Mouse (Mus musculus): Measurements from ENCODE around the gene Eif5a.
"Not testable (repeated sequence)": the region's sequence is repeated elsewhere in the genome, so short reads cannot be mapped to it uniquely, and the experiment has no call there.

Gene Eif5a

DNA sequence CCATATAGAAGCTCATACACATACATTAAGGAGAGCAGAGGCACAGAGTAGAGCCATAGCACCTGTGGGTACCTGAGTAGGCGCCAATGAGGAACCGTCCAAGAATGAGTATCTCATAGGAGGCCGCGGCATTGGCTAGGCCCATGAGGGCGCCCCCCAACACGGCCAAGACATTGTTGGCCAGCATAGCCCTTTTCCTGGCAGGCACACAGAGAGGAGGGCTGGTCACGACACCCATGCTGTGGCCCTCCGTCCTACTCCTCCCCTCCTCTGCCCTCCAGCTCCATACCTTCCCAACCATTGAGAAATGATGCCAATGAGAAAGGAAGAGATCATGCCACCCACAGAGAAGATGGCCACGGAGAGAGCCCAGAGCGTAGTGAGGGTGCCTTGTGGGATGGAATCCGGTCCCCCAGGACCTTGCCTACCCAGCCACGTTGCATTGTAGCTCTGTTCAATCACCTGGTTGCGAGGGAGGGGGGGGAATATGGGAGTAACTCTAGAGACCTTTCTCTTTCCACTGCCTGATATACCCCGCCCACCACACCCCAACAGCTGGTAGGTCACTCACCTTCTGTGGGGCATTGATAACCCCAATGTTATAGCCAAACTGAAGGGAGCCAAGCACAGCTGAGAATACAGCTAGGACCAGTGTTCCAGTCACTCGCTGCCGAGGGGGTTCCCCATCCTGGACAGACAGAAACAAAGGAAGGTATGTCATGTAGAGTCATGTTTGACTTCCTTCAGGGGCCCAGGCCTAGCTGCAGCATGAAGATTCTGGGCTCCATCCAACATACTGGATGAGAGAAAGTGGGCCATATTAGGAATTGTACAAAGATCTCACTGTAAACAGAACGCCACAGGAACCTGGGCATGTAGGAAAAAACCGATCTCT is 24.5 kb upstream of the Eif5a start:
- DNase-seq (ENCODE audit: low spot score) = no peak

DNA sequence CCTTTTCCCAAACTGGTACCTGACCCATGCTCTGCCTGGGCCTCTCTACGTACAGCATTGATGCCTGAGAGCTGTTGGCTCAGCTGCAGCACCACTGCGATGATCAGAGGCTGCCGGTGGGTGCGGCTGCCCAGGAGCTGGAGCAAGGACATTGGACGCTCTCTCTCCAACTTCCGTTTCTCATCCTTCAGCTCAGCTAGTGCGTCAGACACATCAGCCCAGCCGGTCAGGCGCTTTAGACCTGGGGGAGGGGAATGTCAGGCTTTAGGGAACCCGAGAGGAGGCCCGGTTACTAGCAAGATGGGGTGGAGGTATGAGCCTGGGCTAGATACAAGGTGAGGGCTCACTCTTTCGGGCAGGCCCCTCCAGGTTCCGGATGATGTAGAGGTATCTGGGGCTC is 23.5 kb upstream of the Eif5a start:
- no peak for DNase-seq (ENCODE audit: low spot score)

DNA sequence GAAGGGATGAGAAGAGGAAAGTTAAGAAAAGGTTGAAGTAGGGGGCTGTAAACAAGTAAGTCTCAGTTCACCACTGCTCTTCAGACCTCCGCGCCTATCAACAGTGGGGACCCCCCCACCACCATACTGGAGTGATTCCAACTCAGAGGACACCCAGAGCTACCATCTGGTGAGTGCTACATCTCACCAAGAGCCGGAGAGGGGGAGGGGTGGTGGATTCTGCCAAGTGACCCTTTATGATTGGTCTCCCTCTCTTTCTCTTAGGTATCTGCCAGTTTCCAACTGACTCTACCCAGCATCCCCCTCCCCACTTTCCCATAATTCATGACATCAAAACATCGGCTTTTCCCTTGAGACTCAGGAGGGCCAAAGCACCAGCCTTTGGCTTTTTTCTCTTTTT is 19.2 kb upstream of the Eif5a start:
- DNase-seq (ENCODE audit: low spot score) = no peak

DNA sequence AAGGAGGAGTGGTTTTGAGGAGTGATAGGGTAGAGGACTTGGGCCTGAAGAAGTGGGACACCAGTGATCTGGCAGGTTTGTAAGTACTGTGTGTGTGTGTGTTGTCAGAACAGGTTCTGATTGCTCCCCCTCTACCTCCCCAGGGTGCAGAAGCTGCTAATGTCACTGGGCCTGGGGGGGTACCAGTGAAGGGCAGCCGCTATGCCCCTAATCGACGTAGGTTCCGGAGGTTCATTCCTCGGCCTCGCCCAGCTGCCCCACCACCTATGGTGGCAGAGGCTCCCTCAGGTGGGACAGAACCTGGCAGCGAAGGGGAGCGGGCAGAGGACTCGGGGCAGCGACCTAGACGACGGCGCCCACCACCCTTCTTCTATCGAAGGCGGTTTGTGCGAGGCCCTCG is 18.0 kb upstream of the Eif5a start:
- DNase-seq (ENCODE audit: low spot score) = no peak

DNA sequence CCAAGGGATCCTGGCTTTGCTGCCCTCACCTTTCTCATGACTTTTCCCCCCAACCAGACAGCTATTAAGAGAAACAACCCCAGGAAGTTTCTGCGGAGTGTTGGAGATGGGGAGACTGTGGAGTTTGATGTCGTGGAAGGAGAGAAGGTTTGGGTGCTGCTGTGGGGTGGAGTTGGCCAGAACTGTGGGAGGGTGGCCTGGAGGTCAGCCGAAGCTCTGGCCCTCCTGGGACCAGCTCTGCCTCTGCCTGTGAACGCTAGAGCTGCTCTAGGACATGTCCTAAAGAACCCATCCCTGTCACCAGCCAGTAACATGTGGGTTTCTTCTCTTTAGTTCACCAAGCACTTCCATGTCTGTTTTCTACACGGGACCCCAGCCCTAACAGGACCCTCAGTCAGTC is 17.4 kb upstream of the Eif5a start:
- DNase-seq (ENCODE audit: low spot score) = peak; percentile 67

DNA sequence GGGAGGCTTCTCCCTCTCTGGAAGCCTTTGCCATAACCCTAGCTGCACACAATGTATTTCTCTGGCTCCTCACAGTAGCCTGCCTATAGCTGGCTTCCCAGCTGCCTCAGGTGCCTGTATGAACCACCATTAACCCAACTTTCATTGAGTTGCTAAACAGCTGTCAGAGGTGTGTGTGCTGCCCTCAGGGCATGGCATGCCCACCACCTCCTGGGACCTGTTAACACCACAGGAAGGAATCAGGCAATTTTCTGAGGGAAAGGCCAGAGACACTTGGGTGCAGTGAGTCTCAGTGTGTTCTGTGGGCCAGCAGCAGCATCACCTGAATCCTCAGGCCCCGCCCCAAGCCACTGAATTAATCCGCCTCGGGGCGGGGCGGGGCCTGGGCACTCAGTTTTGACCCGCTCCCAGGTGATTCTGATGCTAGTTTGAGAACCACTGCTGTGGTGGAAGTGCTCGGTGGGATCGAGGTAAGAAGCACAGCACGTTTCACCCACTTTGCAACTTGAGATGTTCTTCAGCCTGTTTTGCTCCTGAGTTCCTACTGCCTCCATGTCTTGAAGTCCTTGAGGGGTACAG is 16.7 kb upstream of the Eif5a start:
- DNase-seq (ENCODE audit: low spot score) = peak; percentile 39

DNA sequence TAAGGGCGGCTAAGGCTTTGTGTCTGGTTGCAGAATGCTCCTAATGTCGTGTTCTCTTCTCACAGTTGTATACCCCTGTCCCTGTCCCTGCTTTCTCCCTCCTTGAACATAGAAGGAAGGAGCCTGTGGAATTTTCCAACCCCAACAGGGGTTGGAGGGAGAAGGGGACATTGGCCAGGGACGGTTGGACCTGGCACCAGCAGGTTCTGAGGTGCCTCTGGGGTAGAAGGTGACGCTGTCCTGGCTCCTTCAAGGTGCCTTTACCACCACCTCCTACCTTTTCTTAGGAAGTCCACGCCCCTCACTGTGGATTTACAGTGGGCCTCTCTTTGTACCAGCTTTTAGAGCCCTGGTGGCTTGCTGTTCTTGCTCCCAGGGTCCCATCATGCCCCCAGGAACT is 16.1 kb upstream of the Eif5a start:
- DNase-seq (ENCODE audit: low spot score) = no peak

DNA sequence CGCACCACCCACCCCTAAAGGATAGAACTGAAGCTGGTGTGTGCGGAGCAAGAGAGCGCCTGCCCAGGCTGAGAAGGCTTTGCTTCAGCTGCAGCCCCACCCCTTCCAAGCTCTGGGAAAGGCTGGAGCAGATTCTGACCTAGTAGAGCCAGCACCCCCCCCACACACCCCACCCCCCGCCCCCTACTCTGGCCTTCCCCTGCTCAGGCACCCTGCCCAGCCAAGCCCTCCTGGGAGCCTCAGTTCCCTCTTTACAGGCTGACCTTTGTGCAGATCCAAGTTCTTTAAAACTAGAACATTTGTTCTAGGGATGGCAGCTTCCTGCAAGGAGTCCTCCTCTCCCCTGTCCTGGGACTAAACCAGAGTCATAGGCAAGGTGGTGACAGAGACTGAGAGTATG is 15.6 kb upstream of the Eif5a start:
- peak; percentile 92 for DNase-seq (ENCODE audit: low spot score)

DNA sequence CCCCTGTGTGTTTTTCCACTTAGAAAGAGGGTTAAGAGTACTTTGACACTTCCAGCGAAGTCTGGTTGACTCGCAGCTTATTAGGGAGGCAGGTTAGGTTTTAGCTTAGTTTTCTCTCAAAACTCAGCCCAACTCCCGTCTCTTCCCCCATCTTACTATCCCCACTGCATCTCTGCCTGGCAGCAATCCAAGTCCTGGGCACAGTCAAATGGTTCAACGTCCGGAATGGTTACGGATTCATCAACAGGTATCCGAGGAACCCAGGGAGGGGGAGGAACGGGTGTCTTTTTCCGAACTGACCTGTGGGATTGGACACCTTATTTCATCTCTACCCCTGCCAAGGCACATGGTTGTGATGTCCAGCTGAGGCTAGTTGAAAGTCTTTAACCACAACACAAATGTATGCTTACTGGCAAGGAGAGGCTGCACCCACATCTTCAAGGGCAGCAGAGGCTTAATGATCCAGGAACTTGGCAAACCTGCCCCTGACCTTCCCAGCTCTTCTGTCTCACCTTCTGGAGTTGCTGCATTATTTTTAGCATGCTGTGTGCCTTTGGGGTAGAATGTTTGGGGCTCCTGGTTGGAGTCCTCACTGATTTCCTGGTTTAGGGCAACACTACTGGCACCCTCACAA is 15.1 kb upstream of the Eif5a start:
- DNase-seq (ENCODE audit: low spot score) = peak; percentile 36

DNA sequence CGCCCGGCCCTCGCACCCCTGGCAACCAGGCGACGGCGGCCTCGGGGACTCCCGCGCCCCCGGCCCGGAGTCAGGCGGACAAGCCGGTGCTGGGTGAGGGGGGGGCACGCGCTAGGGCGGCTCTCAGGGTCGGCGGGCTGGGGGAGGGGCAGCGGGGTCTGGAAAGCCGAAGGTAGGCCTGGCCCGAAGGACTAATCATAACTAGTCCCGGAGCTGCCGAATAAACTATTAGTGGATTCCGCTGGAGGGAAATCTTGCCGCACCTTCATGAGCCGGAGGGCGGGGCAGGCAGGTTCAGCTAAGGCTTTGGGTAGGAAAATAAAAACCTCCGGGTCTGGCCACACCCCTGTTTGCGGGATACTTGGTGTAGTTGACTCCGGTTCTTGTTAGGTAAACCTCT is 14.4 kb upstream of the Eif5a start:
- DNase-seq (ENCODE audit: low spot score) = no peak

DNA sequence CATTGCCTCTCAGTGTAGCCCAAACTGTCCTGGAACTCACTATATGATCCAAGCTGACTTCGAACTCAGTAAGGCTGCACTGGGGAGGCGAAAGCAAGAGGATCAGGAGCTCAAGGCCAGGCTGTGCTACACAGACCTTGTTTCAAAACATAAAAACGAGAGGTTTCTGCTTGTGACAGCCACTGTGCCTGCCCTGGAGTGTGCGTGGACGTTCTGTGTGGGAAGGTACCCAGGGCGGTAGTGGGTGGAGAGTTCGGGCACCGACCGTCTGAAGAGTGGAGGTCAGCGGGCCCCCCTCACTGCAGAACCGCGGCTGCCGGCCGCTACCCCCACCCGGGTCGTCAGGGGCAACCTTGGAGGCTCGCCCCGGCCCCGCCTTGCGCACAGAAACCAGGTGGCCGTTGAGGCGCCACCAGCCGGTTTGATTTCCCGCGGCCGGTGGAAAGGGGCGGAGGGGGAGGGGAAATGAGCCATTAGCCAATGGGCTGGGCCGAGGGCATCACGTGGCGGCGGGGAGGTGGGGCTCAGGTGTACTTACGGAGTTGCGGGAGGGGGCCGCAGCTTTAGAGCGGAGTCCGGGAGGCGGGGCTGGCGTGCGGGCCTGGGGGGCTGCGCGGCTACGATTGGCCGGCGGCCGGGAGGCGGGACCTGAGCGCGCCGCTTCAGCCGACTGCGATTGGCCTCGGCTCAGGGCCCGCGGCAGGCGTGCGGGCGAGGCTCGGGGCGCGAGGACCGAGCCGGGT is 13.6 kb upstream of the Eif5a start, which contains the start of gene Ybx2:
Gene Ybx2 (plus strand): TSS at position 660 of the 743 bp plus-strand sequence.
- DNase-seq (ENCODE audit: low spot score) = no peak

DNA sequence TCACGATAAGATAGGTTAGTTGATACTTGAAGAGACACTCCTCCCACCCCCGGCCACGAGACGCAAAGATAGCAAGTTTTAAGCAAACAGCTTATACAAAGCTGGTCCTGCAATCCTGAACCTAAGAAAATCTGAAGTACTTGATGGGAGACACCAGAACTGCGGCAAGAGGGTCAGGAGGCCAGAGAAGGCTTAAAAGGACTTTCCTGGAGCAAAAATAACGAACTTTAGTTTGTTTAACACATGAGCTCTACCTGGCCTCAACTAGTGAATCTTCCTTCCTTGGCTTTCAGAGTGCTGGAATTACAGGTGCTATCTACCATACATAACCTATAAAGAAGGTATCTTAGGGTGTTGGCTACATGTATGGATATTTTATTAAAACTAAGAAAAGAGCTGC is 12.9 kb upstream of the Eif5a start:
- DNase-seq (ENCODE audit: low spot score) = no peak

DNA sequence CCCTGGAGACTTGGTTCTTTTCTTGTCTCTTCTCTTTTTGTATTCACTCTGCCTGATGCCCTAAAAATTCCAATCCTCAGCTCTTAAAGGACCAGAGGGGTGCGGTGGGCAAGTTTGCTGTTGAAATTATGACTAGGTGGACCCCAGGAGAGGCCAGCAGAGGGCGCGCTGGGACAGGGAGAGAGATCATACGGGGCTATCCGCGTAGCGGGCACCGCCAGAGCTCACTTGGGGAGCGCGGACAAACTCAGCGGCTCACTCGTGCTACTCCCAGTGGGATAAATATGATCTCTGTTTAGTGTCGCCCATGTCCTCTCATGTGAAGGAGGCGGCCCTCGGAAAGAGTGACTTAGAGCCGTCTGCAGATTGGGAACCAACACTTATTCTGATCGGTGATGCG is 12.4 kb upstream of the Eif5a start:
- peak; percentile 86 for DNase-seq (ENCODE audit: low spot score)

DNA sequence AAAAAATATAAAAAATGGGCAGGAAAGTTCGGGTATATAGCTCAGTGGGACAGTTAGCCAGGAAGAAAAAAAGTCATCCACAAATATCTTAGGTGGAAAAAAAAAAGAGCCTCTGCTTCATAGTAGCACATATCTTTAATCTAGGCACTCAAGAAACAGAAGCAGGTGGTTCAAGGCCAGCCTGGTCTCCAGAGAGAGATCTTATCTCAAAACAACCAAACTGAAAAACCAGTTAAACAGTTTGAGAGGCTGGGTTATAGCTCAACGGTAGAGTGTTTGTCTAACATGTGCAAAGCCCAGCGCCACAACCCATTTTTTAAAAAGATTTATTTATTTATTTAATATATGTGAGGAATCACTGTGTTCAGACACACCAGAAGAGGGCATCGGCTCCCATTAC is 11.3 kb upstream of the Eif5a start:
- DNase-seq (ENCODE audit: low spot score) = no peak

DNA sequence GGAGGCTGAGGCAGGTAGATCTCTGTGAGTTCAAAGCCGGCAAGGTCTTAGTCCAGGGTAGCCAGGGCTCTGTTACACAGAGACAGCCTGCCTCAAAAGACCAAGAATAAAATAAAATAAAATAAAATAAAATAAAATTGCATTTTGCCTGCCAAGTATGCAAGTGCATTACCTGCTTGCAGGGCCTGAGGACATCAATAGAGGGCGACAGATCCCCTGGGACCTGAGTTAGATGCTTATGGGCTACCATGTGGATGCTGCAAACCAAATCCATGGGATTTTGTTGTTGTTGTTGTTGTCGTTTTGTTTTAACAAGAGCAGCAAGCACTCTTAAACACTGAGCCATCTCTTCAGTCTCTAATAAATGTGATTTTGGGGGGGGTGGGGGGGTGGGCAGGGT is 10.5 kb upstream of the Eif5a start:
- DNase-seq (ENCODE audit: low spot score) = no peak

DNA sequence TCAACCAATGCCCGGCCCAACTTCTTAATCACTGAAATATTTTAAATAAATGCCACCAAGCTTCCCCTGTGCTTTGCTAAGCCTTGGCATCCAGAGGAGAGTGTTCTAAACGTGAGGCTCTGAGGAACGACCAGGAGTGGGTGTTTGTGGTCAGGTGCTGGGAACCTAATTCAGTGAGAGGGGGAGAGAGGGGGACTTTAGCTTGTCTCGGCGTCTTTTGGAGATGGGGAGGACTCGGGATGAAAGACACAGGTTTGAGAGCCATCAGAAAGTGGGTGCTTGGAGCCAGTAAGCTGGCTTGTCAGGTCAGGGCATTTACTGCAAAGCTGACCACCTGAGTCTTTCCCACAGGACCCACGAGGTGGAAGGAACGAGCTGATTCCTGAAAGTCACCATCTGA is 10.0 kb upstream of the Eif5a start:
- DNase-seq (ENCODE audit: low spot score) = no peak

DNA sequence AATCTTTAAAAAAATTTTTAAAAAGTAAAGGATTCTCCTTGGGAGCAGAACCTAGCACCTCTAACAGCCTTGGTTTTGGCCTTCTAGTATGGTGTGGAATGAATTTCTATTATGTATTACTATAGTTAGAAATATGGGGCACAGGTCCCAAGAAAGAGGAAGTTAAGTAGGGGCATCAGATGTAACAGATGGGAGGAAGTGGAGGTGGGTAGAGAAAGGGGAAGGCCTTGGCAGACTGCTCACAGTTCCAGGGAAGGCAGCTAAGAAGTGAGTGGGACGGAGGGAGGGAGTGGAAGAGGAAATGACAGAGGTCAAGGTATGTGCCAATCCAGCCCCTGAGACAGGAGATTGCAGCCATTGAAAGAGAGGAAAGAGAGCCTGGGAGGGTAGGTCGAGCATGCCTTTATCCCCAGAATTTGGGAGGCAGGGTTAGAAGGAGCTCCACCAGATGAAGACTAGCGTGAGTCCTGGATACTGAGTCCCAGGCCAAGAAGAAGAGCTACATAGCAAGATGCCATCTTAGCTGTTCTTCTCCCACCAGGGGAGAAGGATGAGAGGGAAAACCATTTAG is 9.3 kb upstream of the Eif5a start:
- no peak for DNase-seq (ENCODE audit: low spot score)

DNA sequence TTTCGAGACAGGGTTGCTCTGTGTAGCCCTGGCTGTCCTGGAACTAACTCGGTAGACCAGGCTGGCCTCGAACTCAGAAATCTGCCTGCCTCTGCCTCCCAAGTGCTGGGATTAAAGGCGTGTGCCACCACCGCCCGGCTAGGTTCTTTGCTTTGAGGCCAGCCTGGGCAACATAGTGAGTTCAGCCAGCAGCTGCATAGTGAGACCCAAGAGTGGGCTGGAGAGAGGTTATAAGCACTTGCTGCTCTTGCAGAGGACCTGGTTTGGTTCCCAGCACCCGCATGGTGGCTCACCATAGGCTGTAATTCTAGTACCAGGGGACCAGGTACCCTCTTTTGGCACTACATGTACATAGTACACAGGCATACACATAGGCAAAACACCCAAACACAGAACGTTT is 8.4 kb upstream of the Eif5a start:
- not testable (repeated sequence) for DNase-seq (ENCODE audit: low spot score)

DNA sequence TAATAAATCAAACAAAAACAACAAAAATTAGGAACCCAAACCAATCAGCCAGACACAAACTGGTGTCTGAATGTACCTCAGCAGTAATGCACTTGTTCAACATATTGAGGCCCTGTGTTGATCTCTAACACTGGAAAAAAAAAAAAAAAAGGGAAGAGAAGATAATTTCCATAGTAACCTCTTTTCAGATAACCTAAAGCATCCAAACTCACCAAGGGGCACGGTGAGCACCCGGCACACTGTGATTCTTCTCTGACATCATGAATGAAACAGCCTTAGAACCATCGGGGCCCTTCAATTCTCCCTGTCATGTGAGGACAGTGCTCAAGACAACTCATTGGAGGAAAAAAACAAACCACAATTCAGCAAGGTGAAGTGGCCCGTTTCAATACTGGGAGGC is 8.0 kb upstream of the Eif5a start:
- DNase-seq (ENCODE audit: low spot score) = no peak

DNA sequence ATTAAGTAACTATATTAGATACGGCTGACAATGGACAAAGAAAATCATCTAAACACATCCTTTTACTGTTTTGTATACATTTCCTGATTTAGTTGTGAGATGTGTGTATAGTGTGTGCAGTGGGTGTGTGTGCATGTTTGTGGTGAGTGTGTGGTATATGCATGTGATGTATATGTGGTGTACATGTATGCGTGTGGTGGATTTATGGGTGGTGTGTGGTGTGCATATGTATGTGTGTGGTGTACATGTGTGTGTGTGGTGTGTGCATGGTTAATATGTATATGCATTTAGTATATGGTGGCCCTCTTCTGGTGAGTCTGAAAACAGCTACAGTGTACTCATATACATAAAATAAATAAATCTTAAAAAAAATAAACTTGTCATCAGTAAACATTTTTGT is 5.7 kb upstream of the Eif5a start:
- DNase-seq (ENCODE audit: low spot score) = no peak

DNA sequence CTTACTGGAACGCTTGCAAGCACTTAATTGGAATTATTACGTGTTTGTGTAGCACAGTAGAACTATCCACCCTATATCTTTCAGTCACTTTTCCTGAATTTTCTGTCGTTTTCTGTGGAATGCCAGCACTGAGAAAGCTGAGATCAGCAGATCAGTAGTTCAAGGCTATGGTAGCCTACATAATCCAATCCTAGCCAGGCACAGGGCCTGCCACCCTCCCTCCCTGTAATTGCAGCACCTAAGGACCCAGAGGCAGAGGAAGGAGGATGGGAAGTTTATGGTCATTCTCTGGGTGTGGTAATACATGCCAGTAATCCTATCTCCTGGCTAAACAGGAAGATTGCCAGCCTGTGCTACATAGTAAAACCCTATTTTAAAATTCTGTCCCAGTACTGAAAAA is 1.0 kb upstream of the Eif5a start:
- DNase-seq (ENCODE audit: low spot score) = no peak

DNA sequence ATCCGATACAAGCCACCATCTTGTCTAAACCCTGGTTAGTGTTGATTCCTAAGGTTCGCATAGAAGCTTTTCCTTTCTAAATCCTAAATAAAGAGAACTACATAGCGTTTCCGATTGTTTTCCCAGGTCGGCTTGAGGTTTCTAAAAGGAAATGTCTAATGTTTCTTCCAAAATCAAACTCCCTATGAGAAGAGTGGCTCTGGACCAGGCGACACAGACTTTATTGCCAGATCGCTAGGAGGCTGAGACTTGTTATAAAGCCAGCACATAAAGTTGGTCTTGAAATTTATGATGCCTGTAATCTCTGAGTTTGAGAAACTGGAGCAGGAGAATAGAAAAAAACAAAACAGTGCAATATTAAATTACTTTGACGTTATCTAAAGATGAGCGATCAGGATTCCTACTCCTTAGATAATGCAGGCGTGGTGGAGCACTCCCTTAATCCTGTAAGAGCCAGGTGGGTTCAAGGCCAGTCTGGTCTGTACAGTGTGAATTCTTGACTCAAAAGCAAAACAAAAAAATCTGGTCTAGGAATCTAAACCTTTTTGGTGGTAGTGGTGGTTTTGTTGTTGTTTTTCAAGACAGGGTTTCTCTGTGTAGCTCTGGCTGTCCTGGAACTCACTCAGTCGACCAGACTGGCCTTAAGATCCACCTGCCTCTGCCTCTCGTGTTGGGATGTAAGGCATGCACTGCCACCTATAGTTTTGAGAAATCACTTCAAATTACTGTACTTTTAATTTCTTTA is 426 bp upstream of the Eif5a start:
- DNase-seq (ENCODE audit: low spot score) = no peak
